Mouse (Mus musculus): Measurements from ENCODE around the gene Kank1. TPM values are rescaled to one million over a fixed set of nuclear protein-coding genes. Genes with fewer than 3 reads are reported as not detected.

Kank1 gene
- polyA plus RNA-seq, 1 experiment from 2014 or later: 21.8 TPM

DNA sequence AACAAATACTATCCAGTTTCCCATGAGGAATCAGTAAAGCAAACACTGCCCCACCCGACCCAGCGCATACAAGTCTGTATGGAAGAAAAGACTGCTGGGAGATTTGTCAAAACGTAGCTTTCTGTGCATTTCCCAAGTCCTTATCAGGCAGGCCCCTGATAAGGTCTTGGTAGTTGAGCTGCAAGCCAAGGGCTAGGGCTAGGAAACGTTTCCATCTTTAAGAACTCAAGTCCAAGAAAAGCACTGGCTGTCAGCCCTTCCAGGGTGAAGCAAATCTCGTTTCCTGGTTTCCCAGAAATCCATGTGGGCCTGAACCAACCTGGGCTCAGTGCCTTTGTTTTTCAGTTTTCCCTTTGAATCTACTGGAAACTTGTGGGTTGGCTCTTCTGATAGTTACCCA lies 110.7 kb downstream of the Kank1 start:
- H3K4me1 ChIP-seq (ENCODE audit: control insufficient read depth, insufficient read depth, low read length): peaks cover 18% of the 10 kb centered on the region
- WGBS: 45% methylated on average over 5 of the region's 5 CpGs
- H3K4me2 ChIP-seq (replicated peaks; ENCODE audit: low read depth, low read length): no peak overlapping the region
- H3K9me3 ChIP-seq (ENCODE audit: control insufficient read depth, low read depth, low read length): no peaks in the 10 kb centered on the region
- no peaks in the 10 kb centered on the region for H3K27me3 ChIP-seq (ENCODE audit: control insufficient read depth, insufficient read depth, low read length)
- H3K4me3 ChIP-seq (ENCODE audit: low read depth, low read length): no peak overlapping the region
- no peak for ATAC-seq (ENCODE audit: insufficient number of reproducible peaks, insufficient read depth, low FRiP score, low read depth)
- no peak overlapping the region for H3K27ac ChIP-seq (ENCODE audit: low read length)
- no peaks in the 10 kb centered on the region for H3K36me3 ChIP-seq (ENCODE audit: control insufficient read depth, insufficient read depth, low read length)
- H3K9ac ChIP-seq (replicated peaks; ENCODE audit: low read depth, low read length): no peak overlapping the region

DNA sequence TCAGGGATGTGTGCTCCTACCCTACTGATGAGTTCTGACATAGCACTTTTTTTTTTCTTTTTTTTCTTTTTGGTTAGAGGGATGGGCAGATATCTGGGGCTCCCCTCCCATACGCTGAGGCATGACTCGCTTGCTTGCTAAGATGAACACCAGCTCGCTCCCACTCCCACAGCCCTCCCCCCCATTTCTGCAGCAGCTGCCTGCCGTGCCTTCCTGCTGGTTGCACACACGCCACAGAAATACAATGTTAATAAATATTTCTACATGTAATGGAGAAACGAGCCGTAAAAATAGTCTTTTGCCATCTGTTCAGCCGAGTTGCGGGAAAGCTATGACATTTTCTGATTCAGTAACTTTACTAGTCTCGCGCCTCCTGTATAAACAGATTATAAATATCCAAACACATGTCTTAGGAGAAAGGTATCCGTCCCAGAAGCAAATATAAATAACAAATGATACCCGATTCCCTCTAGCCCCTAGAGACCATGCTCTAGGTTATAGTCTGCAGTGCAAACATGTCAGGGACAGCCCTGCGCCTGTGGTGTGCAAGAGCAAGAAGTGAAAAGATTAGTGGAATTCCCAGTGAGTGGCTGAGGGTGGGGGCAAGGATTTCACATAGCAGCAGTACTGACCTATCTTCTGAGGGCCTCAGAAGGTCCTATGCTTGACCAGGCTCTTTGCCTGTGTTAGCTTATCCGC lies 114.6 kb downstream of the Kank1 start:
- Histone ChIP-seq H3K4me1 (ENCODE audit: control insufficient read depth, insufficient read depth, low read length) (peaks cover 13% of the 10 kb centered on the region), H3K9me3 (ENCODE audit: control insufficient read depth, low read depth, low read length) (no peaks in the 10 kb centered on the region), H3K9ac (replicated peaks; ENCODE audit: low read depth, low read length) (no peak overlapping the region), H3K36me3 (ENCODE audit: control insufficient read depth, insufficient read depth, low read length) (no peaks in the 10 kb centered on the region), H3K27ac (ENCODE audit: low read length) (peak overlapping the region; percentile 39; the same call in 1 of the 2 replicates), H3K4me3 (ENCODE audit: low read depth, low read length) (no peak overlapping the region), H3K27me3 (ENCODE audit: control insufficient read depth, insufficient read depth, low read length) (no peaks in the 10 kb centered on the region), H3K4me2 (replicated peaks; ENCODE audit: low read depth, low read length) (peak overlapping the region; percentile 10; the same call in 1 of the 2 replicates)
- no peak for ATAC-seq (ENCODE audit: insufficient number of reproducible peaks, insufficient read depth, low FRiP score, low read depth)
- WGBS: 27% methylated on average over 15 of the region's 15 CpGs

DNA sequence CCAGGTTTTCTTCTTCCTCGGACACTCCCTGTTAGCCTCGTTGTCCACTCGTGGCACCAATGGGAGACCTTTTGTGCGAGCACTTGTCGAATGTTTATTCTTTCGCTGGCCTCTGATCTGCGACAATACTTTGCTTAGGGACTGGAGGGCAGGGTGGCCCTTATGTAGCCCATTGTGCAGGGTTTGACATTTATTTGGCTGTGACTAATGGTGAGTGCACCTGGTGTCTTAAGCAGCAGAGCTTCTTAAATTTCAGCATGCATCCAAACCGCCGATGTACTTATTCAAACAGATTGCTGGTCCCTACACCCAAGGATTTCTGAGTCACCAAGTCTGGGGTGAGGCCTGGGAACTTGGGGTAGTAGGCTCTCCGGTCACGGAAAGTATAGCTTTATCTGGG lies 120.3 kb downstream of the Kank1 start:
- Histone ChIP-seq H3K27ac (ENCODE audit: low read length) (0 out of 2 replicates have a peak overlapping the region, but pooled peaks have one; percentile 21), H3K4me1 (ENCODE audit: control insufficient read depth, insufficient read depth, low read length) (peaks cover 24% of the 10 kb centered on the region), H3K27me3 (ENCODE audit: control insufficient read depth, insufficient read depth, low read length) (no peaks in the 10 kb centered on the region), H3K4me3 (ENCODE audit: low read depth, low read length) (no peak overlapping the region), H3K9ac (replicated peaks; ENCODE audit: low read depth, low read length) (no peak overlapping the region), H3K36me3 (ENCODE audit: control insufficient read depth, insufficient read depth, low read length) (no peaks in the 10 kb centered on the region), H3K9me3 (ENCODE audit: control insufficient read depth, low read depth, low read length) (no peaks in the 10 kb centered on the region), H3K4me2 (replicated peaks; ENCODE audit: low read depth, low read length) (no peak overlapping the region)
- ATAC-seq (ENCODE audit: insufficient number of reproducible peaks, insufficient read depth, low FRiP score, low read depth): no peak
- WGBS: 26% methylated on average over 11 of the region's 11 CpGs

DNA sequence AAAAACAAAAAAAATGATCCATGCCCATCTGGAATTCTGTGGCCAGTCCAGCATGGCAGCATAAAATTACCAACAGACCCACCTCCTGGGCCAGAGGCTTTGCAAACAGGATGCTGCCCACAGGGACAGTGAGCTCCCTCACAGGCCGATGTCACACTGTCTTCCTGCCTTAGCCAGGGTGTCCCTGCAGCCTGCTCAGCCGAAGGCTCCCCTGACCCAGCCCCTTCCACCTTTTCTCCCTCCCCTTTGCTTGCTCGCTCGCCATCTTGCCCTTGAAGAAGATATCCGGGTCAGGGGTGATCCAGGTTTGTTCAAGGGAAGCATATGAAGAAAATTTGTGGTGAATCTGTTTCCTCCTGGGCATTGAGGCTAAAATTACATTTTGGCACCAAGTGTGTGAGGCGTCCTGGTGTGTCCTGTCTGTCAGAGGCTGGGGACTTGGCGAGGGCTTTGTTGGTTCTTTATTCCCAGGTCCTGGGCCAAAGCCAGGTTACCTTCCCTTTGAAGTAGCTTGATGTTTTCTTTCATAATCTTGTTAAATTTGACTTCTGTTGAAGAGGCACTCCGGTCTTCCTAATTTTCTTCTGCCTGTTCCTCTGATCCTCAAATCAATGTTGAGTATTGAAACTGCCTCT lies 121.8 kb downstream of the Kank1 start:
- no peak overlapping the region for H3K4me3 ChIP-seq (ENCODE audit: low read depth, low read length)
- H3K36me3 ChIP-seq (ENCODE audit: control insufficient read depth, insufficient read depth, low read length): no peaks in the 10 kb centered on the region
- ATAC-seq (ENCODE audit: insufficient number of reproducible peaks, insufficient read depth, low FRiP score, low read depth): no peak
- no peak overlapping the region for H3K27ac ChIP-seq (ENCODE audit: low read length)
- no peak overlapping the region for H3K9ac ChIP-seq (replicated peaks; ENCODE audit: low read depth, low read length)
- 62% methylated on average over 8 of the region's 8 CpGs for WGBS
- peaks cover 17% of the 10 kb centered on the region for H3K4me1 ChIP-seq (ENCODE audit: control insufficient read depth, insufficient read depth, low read length)
- no peaks in the 10 kb centered on the region for H3K9me3 ChIP-seq (ENCODE audit: control insufficient read depth, low read depth, low read length)
- H3K4me2 ChIP-seq (replicated peaks; ENCODE audit: low read depth, low read length): no peak overlapping the region
- no peaks in the 10 kb centered on the region for H3K27me3 ChIP-seq (ENCODE audit: control insufficient read depth, insufficient read depth, low read length)

DNA sequence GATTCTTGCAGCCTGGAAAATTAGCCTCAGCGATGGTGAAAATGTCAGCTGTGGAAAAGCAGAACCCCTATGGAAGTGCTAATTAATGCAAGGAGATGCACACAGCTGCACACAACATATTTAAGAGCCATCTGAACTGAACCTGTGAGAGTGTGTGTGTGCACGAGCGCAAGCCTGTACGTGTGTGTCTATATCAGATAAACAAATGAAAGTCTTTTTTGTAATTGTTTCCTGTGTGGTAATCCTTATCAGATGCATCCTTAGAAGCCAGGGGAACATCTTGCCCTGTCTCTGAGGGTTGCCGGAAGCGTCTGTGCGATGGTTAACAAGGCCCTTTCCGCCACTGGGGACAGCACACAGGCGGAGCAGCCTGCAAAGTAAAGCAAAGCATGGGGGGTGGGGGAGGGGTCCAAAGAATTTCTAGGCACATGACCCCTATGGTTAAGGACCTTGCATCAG lies 123.8 kb downstream of the Kank1 start:
- 37% methylated on average over 9 of the region's 9 CpGs for WGBS
- no peaks in the 10 kb centered on the region for H3K36me3 ChIP-seq (ENCODE audit: control insufficient read depth, insufficient read depth, low read length)
- no peak overlapping the region for H3K27ac ChIP-seq (ENCODE audit: low read length)
- no peak overlapping the region for H3K4me2 ChIP-seq (replicated peaks; ENCODE audit: low read depth, low read length)
- no peaks in the 10 kb centered on the region for H3K9me3 ChIP-seq (ENCODE audit: control insufficient read depth, low read depth, low read length)
- no peak overlapping the region for H3K4me3 ChIP-seq (ENCODE audit: low read depth, low read length)
- H3K27me3 ChIP-seq (ENCODE audit: control insufficient read depth, insufficient read depth, low read length): no peaks in the 10 kb centered on the region
- no peak overlapping the region for H3K9ac ChIP-seq (replicated peaks; ENCODE audit: low read depth, low read length)
- ATAC-seq (ENCODE audit: insufficient number of reproducible peaks, insufficient read depth, low FRiP score, low read depth): no peak
- peaks cover 17% of the 10 kb centered on the region for H3K4me1 ChIP-seq (ENCODE audit: control insufficient read depth, insufficient read depth, low read length)

DNA sequence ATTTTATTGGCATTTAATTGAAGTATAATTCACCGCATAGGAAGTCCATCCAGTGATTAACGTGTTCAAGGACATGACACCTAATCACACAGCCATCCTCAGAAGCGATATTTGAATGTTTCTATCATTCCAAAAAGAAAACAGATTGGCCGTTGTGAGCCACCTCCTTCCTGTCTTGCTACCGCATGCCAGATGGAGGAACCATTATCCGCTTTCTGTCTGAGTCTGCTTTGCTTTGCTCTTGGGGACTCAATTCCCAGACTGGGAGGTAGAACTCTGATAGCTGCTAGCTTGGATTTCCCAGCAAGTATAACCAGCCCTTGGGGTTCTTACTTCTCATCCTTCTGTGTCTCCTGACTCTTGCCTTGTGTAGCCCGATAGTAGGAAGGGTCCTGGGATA lies 125.2 kb downstream of the Kank1 start:
- Histone ChIP-seq H3K27me3 (ENCODE audit: control insufficient read depth, insufficient read depth, low read length) (no peaks in the 10 kb centered on the region), H3K27ac (ENCODE audit: low read length) (no peak overlapping the region), H3K9me3 (ENCODE audit: control insufficient read depth, low read depth, low read length) (no peaks in the 10 kb centered on the region), H3K9ac (replicated peaks; ENCODE audit: low read depth, low read length) (no peak overlapping the region), H3K4me2 (replicated peaks; ENCODE audit: low read depth, low read length) (no peak overlapping the region), H3K4me1 (ENCODE audit: control insufficient read depth, insufficient read depth, low read length) (peaks cover 13% of the 10 kb centered on the region), H3K36me3 (ENCODE audit: control insufficient read depth, insufficient read depth, low read length) (no peaks in the 10 kb centered on the region), H3K4me3 (ENCODE audit: low read depth, low read length) (no peak overlapping the region)
- WGBS: 70% methylated on average over 7 of the region's 7 CpGs
- no peak for ATAC-seq (ENCODE audit: insufficient number of reproducible peaks, insufficient read depth, low FRiP score, low read depth)

DNA sequence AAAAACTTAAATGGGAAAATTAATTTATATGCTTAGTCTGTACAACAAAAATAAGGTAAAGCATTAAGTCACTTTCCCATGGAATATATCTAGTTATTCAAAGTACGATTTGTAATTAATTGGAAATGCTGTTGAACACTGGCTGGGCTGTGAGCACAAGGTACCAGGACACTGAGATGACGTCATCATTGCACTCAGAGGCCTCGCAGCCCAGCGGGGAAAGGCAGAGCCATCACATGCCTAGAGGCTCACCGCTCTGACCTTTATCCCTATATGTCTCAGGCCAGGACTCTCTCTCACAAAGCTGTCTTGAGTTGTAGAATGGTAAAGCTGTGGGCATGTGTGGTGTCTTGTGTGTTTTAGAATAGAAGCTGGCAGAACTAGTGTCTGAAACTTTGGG lies 128.9 kb downstream of the Kank1 start:
- H3K4me2 ChIP-seq (replicated peaks; ENCODE audit: low read depth, low read length): no peak overlapping the region
- H3K27ac ChIP-seq (ENCODE audit: low read length): no peak overlapping the region
- H3K4me3 ChIP-seq (ENCODE audit: low read depth, low read length): no peak overlapping the region
- H3K4me1 ChIP-seq (ENCODE audit: control insufficient read depth, insufficient read depth, low read length): peaks cover 5% of the 10 kb centered on the region
- H3K9me3 ChIP-seq (ENCODE audit: control insufficient read depth, low read depth, low read length): no peaks in the 10 kb centered on the region
- no peak for ATAC-seq (ENCODE audit: insufficient number of reproducible peaks, insufficient read depth, low FRiP score, low read depth)
- H3K27me3 ChIP-seq (ENCODE audit: control insufficient read depth, insufficient read depth, low read length): no peaks in the 10 kb centered on the region
- WGBS: 75% methylated on average over 5 of the region's 5 CpGs
- no peaks in the 10 kb centered on the region for H3K36me3 ChIP-seq (ENCODE audit: control insufficient read depth, insufficient read depth, low read length)
- no peak overlapping the region for H3K9ac ChIP-seq (replicated peaks; ENCODE audit: low read depth, low read length)

DNA sequence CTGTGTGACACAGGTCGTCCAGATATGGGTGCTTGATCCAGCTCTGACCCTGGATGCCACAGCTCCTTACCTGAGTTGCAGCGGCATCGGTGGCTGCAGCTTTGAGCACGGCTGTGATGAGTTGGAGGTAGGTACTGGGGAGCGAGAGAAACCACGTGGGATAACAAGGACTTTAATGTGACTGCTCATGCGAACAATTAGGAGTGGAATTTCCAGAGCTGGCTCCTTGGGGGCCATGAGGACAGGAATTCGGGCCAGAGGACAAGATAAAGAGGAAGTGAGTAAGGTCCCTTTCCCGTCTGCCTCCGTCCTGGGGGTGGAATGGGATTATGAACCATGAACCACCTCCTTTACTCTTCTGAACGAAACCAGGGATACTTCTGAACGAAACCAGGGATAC lies 129.8 kb downstream of the Kank1 start:
- Histone ChIP-seq H3K9me3 (ENCODE audit: control insufficient read depth, low read depth, low read length) (no peaks in the 10 kb centered on the region), H3K27me3 (ENCODE audit: control insufficient read depth, insufficient read depth, low read length) (no peaks in the 10 kb centered on the region), H3K4me1 (ENCODE audit: control insufficient read depth, insufficient read depth, low read length) (no peaks in the 10 kb centered on the region), H3K4me2 (replicated peaks; ENCODE audit: low read depth, low read length) (no peak overlapping the region), H3K4me3 (ENCODE audit: low read depth, low read length) (no peak overlapping the region), H3K9ac (replicated peaks; ENCODE audit: low read depth, low read length) (no peak overlapping the region), H3K36me3 (ENCODE audit: control insufficient read depth, insufficient read depth, low read length) (no peaks in the 10 kb centered on the region), H3K27ac (ENCODE audit: low read length) (no peak overlapping the region)
- ATAC-seq (ENCODE audit: insufficient number of reproducible peaks, insufficient read depth, low FRiP score, low read depth): no peak
- 80% methylated on average over 12 of the region's 12 CpGs for WGBS

Measured in stomach, embryonic 14.5 days (tissue).